Mouse (Mus musculus) kidney, adult 2 months (tissue): ENCODE measurements around the gene Acot7.

Experiments used
- CTCF ChIP-seq: fragments of 200-500 bp; conservative IDR thresholded peaks from 2 replicates; pipeline ENCODE4 v1.5.1; 2011; ENCODE audit warnings: low read depth, mild to moderate bottlenecking, control low read depth, low read length, moderate library complexity, mixed read lengths; ENCODE audit not compliant: insufficient read depth, insufficient read length
- POLR2A ChIP-seq: fragments of 200-500 bp; IDR thresholded peaks from one replicate; pipeline ENCODE4 v1.6.1; 2011; ENCODE audit warnings: low read depth, low read length, control low read depth

DNA sequence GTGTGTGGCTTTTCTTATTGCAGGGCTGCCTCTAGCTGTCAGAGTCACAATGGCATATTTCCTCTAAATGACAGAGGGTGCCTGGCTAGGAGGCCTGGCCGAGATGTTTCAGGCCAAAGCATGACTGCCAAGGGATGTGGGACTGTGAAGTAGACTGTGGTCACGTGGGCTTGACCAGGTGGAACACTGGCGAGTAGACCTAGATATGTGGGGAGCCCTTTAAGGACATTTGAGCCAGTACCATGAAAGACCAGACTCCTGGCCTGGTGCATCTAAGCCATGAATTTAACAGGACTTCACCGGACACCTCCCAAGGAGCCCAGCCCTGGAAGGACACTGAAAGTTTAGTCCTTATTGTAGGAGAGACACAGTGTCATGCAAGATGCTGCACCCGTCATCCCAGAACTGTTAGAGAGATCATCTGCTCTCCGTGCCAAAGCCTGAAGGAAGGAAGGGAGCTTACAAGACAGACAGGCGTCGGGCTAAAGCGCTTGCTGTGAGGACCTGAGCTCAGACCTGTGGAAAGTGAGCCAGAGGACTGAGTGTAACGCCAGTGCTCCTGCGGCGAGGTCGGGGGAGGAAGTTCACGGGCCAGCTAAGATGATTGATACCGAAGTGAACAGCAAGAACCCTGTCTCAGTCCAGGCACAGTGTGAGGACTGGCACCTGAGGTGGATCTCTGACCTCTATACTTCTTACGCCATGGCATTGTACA is 2.2 kb downstream of the Acot7 start:
- TF ChIP-seq CTCF (no peak), POLR2A (no peak)
